Mouse (Mus musculus): ENCODE measurements at regions not wholly inside any gene's neighbourhood (a gene's known extent, or its start where the extent isn't known, plus 50 kb on each side); places are given as distances from the start of the nearest gene placed in this dataset.
"Not testable (repeated sequence)": the region's sequence is repeated elsewhere in the genome, so short reads cannot be mapped to it uniquely, and the experiment has no call there.

DNA sequence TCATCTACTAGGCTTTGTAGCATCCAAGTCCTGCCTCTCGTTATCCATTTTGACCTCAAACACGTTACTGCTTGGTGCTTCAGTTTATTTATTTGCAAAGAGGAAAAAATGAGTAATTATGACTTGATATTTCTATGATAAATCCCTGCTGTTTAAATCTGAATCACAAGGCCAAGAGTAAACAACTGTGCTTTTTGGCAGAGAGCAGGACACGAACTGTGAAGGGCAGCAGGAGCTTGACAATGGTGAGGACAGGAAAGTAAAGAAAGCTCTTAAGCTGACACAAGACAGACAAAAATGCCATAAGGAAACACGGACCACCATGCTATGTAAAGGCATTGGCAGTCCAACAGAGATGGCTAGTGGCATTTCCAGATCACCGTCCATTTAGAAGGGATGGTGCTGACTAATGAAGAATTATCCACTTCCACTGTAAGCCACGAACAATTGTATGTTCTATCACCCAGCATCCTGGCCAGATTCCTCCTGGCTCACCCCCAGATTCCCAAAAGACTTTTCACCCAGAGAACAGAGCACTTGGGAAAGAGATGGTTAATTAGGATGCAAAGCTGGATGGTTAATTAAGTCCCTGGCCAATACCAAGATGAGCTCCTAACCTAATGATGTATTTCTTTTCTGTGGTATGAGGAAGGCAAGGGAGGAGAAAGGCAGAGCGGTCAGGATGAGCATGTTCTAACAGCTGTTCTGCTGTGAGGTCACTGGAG is 476.1 kb upstream of the Cdh5 start:
- in situ Hi-C loops (cut with MboI, MseI) = no loop called here

- in situ Hi-C loops (cut with MboI, MseI) = no loop called here
Measured at GRCm38 (mm10) chr8:103626446-103626845, 475.0 kb upstream of the Cdh5 start.

DNA sequence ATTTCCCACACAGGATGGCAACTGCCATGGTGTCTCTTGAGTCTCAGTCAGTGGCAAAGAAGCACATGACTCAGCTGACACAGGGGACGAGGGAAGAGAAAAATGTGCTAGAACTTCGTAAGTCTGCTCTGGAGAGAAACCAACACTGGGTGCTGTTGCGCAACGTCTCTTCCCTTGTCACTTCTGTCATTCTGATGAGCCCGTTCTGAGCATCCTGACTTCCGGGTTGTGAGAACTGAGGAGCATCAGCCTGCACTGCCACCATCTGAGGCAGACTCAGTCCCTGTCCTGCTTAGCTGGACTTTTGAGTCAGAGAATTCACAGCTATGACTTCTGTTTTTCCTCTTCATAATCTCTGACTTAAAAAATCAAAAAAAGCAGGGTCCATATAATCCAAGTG is 468.9 kb upstream of the Cdh5 start:
- in situ Hi-C loops (cut with MboI, MseI) = no loop called here

GRCm38 (mm10) chr8:103634951-103635350 is 466.5 kb upstream of the Cdh5 start:
- in situ Hi-C loops (cut with MboI, MseI) = no loop called here

GRCm38 (mm10) chr8:103643621-103644020 is 457.8 kb upstream of the Cdh5 start:
- in situ Hi-C loops (cut with MboI, MseI) = no loop called here

GRCm38 (mm10) chr8:103644106-103644505 is 457.3 kb upstream of the Cdh5 start:
- in situ Hi-C loops (cut with MboI, MseI) = no loop called here

DNA sequence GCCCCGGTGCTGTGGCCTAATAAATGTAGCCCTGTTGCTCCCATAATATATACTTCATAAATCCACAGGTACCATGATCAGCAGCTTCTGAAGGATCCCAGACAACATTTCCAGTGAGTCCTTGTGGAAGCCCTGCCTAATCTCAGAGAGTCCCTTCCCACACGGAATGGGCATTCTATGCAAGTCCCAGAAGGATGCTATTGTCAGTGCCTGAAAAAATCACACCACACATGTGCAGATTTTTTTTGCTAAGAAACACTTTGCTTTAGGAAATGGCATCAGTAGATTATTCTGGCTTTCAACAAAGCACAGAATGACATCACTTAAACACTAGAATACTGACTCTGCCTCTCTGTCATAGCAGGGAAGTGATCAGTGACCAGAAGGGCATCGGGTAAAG is 456.6 kb upstream of the Cdh5 start:
- in situ Hi-C loops (cut with MboI, MseI) = no loop called here

GRCm38 (mm10) chr8:103664796-103665195 is 436.6 kb upstream of the Cdh5 start:
- in situ Hi-C loops (cut with MboI, MseI) = no loop called here

DNA sequence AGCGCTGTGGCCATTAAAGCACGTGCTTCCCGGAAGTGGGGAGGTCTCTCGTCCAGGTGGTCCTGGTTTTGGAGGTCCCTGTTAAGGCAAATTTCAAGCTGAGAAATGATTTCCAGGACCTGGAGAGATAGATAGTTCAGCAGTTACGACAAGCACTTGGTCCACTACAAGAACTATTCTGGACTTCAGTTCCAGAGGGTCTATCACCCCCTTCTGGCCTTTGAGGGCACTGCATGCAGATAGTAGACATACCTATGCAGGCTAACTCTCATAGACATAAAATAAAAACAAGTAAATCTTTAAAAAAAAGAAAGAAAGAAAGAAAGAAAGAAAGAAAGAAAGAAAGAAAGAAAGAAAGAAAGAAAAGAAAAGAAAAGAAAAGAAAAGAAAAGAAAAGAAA is 415.2 kb upstream of the Cdh5 start:
- in situ Hi-C loops (cut with MboI, MseI) = not testable (repeated sequence)

GRCm38 (mm10) chr8:103690438-103690837 is 411.0 kb upstream of the Cdh5 start:
- in situ Hi-C loops (cut with MboI, MseI) = no loop called here

GRCm38 (mm10) chr8:103693531-103693930 is 407.9 kb upstream of the Cdh5 start:
- in situ Hi-C loops (cut with MboI, MseI) = no loop called here

GRCm38 (mm10) chr8:103694331-103694891 is 407.0 kb upstream of the Cdh5 start:
- in situ Hi-C loops (cut with MboI, MseI) = no loop called here

GRCm38 (mm10) chr8:103699016-103699520 is 402.4 kb upstream of the Cdh5 start:
- in situ Hi-C loops (cut with MboI, MseI) = no loop called here

DNA sequence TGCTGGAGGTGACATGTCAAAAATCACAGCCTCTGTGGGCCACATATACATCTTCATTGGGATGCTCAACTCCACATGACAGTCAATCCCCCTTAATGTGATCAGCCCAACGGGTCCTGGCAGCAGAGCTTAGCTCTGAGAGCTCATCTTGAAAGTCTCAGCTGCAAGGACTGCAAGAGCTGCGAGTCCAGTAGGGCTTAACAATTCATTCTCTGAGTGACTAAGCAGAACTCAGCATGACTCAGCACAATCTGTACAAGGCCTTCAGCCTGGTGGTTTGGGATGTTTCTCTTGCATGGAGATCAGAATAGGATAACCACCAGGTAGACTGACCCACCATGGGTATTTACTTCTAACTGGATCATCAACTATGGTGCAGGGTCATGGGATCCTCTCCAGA is 399.2 kb upstream of the Cdh5 start:
- in situ Hi-C loops (cut with MboI, MseI) = no loop called here

GRCm38 (mm10) chr8:103706084-103706483 is 395.3 kb upstream of the Cdh5 start:
- in situ Hi-C loops (cut with MboI, MseI) = no loop called here

DNA sequence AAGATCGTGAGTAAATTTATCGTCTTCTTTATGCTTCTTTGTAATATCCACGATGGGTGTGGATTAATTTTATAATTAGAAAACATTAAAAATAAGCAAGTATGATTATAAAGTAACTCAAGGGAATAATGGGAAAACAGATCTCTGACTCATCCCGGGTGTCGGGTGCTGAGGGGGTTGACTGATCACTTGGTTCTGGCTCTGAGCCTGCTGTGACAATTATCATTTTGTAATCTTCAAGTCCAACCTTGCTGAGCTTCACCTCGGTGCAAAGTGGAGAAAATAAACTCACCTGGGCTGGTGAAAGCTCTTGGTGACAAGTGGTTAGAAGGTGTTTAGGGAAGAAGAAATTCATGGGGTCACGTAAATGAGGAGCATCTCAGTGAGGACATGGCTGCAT is 390.6 kb upstream of the Cdh5 start:
- in situ Hi-C loops (cut with MboI, MseI) = not testable (repeated sequence)

DNA sequence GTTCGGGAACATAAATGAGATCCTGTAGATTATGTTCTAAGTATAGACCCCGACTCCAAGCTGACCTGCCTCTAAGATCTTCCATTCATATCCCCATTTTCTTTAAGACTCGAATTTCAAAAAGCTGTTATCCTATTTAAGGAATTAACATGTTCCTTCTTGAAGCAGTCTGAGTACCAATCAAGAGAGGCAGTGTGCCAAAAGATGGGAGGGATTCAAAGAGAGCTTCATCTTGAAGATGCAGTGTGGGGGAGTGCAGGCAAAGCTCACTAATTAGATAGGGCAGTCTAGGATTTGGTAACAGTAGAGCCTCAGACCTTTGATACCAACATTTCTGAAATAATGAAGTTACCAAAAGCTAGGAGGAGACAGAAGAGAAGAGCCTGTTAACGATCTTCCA is 383.7 kb upstream of the Cdh5 start:
- in situ Hi-C loops (cut with MboI, MseI) = loop anchor here in 1 of 2 experiments (5.0 kb wide), 1 partner anchor 50 kb away; no protein-coding TSS in a partner anchor

DNA sequence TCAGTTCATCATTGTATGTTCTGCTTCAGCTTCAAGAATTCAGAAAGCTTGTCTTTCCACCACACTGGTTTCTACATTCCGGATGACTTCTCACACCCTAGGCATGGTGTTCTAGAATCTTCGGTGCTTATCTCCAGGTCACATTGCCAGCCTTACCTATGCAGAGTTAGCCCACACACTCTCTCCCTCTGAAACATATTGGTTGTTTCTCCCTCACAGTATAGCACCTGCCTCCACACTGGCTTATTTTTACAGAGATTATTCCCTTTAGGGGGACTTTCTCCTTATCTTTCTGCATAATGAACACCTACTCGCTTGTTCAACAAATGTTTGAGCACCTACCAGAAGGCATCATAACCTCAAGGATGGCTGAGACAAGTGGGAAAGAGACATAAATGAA is 368.0 kb upstream of the Cdh5 start:
- in situ Hi-C loops (cut with MboI, MseI) = no loop called here

DNA sequence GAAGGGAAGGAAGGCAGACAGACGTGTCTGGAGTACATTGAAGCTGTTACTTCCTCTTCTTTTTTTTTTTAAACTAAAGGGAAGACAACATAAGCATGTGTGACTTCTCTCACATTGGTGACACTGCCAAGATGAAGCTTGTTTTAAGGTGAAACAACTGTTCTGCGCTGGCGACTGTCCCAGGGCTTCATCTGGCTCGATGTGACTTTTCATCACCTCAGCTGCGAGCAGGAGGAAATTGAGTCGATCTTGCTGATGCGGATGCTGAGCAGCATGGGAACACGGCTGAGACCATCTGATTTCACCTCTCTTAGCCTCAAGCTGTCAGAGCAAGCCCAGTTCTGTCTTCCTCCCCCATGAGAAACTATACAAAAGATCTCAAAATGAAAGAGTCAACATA is 363.1 kb upstream of the Cdh5 start:
- in situ Hi-C loops (cut with MboI, MseI) = no loop called here

- in situ Hi-C loops (cut with MboI, MseI) = no loop called here
Measured at GRCm38 (mm10) chr8:103741395-103741794, 360.0 kb upstream of the Cdh5 start.

- in situ Hi-C loops (cut with MboI, MseI) = no loop called here
Measured at GRCm38 (mm10) chr8:103748734-103749133, 352.7 kb upstream of the Cdh5 start.

DNA sequence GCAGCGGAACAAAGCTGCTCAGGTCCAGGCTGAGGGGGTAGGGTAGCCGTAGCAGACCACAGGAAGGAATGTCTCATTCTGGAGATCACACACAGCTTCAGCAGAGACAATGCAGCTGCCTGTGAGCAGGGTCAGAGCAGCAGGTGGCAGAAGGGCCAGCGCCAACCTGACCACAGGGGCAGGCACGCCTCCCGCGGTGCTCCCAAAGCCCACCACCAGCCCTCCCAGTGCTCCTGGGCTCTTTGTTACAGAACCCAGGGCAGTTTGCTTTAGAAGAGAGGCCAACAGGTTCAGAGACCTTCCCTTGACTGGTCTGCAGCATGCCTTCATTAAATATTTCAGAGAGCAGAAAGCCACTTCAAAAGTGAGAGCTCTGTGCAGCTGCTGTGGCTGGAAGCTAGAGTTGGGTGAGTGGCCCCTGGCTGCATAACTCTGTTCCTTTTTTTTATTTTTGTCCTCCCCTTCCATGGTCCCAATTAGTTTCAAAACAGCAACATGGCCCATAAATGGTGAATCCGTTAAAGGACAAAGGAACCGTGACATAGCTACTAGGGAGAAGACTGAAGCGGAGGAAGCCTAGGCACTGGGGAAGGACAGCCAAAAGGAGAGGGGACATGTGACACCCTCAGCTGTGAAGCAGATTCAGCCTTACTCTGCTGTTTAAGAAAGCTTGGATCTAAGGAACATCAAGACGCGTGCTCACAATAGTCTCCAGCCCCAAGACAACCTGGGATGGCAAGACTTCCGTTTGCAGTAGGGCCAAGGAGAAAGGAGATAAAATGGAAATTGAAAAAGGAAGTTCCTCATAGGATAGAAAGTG is 350.9 kb upstream of the Cdh5 start:
- in situ Hi-C loops (cut with MboI, MseI) = no loop called here

All from T-helper 17 cell (primary cell).